Mouse (Mus musculus) stomach, postnatal 0 days (tissue): ENCODE results near the gene Brd3.

Experiments used
- CTCF ChIP-seq: IDR thresholded peaks from 2 replicates; pipeline ENCODE4 v1.5.1; 2016; ENCODE audit warnings: antibody characterized with exemption, low read depth, mild to moderate bottlenecking, moderate library complexity
- EP300 ChIP-seq: optimal IDR thresholded peaks from 2 replicates; pipeline ENCODE3; 2016; ENCODE audit warnings: antibody characterized with exemption

DNA sequence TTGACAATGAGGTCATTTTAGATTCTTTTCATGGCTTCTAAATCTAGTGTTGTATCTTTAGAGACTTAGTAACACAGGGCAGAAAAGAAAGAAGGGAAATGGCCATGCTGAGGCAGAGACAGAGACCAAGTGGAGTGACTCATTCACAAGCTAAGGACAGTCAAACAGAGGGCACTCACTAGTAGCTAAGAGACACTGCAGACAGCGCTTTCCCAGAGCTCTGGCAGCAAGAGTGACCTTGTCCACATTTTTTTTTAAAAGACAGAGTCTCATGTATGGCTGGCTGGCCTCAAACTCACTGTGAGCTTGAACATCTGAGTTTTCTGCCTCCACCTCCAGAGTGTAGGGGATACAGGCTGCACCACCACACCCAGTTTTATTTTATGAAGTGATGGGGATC, 69.6 kb downstream of the Brd3 start:
- TF ChIP-seq CTCF (no peak), EP300 (no peak)
